Mouse (Mus musculus) CD4-positive naive resting alpha-beta T cell, adult 76 days (primary cell): Measurements from ENCODE around the gene Ctrl. TPM values are rescaled to one million over a fixed set of nuclear protein-coding genes. Genes with fewer than 3 reads are reported as not detected.

Experiments used
- total RNA-seq: library from RNA; stranded (reverse); gene quantifications from one replicate; pipeline ENCODE4 v1.2.4, GENCODE M21; 2023

Gene Ctrl
- total RNA-seq = 3.2 TPM

GRCm38 (mm10) chr8:105933762-105934161 lies at the start of gene Ctrl:
TSS of gene Ctrl (minus strand) at chr8:105933862.

GRCm38 (mm10) chr8:105979325-105979724 lies 45.7 kb upstream of the Ctrl start, which contains the start of gene Dpep3:
TSS of gene Dpep3 (minus strand) at chr8:105979429.

DNA sequence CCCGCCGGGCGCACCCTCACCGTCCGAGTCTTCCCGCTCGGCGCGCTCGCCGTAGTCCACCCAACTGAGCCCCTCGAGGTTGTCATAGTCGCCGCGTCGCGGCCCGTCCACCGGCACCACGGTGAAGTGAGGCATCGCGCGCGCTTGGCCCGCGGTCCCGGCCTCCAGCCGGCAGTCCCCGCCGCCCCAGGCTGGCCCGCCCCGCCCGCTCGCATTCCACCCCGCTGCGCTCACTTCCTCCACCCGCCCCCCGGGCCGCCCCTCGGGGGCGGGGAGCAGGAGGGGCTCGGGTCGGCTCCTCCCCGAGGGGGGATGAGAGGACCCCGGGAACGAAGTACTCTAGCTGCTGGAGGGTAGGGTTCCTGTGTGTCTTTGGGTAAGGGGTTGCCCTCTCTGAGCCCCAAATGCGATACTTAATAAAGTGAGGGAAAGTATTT lies 32.3 kb upstream of the Ctrl start, which contains the start of gene Slc12a4:
Gene Slc12a4, minus strand, starts transcription at position 193 of the 437 bp plus-strand sequence.

DNA sequence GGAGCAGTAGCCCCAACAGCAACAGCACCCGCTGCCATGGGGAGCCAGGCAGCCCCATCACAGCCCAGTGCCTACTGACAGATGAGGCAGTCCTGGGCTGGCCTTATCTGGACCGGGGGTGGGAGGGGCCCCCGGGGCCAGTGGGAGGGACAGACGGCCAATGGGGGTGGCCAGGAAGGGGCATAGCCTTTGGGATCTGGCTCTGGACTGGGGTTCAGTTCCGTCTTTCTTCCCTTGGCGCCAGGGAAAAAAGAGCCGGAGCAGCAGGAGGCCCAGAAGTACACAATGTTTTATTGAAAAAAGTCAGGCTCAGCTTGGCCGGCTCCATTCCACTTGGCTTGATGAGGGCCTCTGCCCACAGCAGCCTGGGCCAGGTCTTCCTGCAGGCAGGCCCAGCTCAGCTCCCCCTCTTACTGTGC lies 9.7 kb upstream of the Ctrl start, which contains the start of gene Lcat:
Gene Lcat, minus strand, starts transcription at position 62 of the 419 bp plus-strand sequence.

GRCm38 (mm10) chr8:105938306-105938669 lies 4.6 kb upstream of the Ctrl start, which contains the start of gene Psmb10:
TSS of gene Psmb10 (minus strand) at chr8:105938444.

DNA sequence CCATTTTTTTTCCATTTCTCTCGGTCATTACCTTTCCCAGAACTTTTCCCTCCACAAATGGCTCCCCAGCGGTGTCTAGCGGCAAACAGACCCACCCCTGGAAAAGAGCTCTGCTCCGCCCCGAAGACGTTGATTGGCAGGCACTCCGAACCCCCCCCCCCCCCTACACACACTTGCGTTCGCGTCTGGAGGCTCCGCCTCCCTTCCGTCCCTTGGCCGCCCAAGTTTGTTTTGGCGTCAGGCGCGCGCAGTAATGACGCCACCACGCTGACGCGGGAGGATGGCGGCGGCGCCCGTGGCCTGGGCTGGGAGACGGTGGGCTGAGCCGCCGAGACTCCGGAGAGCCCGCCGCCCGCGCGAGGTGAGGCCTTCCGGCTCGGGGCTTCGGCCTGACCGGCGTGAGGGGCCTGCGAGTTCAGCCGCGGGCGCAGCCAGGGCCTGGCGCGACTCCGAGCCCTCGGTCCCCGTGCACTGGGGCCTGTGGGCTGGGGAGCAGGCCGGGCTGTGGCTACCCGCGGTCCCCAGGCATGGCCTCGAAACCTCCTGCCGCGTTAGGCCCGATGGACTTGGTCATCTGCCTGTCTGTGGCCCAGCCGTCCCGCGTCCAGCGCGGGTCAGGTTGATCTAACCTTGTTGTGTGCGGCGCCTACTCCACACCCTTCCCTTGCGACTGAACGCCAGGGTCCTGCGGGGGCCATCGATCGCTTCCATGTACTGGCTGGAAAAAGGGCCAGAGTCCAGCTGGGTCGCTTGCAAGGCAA lies 33.3 kb downstream of the Ctrl start, which contains the start of gene Pskh1:
Gene Pskh1, plus strand, starts transcription at position 262 of the 761 bp plus-strand sequence.

DNA sequence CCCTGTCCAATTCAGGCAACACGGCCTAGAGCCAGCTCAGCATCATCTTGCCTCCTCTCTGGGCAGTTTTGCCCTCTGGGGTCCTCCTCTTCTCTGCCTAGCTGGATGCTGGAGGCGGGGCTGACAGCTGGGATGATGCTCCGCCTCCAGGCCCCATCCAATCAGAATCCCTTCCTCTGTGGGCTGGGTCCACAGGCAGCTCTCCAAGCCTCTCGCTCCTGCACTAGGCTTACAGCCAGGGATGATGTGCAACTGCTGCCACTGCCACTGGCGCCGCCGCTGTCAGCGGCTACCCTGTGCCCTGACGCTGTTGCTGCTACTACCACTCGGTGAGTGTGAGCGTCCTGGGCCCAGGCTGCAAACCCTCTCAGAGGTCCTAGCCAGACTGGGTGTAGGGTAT lies 40.3 kb downstream of the Ctrl start, which contains the start of gene Nrn1l:
Gene Nrn1l, plus strand, starts transcription at position 229 of the 400 bp plus-strand sequence.

Other genes with a start within 250 kb of the Ctrl start
- 141 TPM for gene Carmil2, start 247.6 kb downstream of the Ctrl start, total RNA-seq
- gene Acd, start 232.8 kb downstream of the Ctrl start, total RNA-seq = 53.3 TPM
- gene Pard6a, start 232.7 kb downstream of the Ctrl start, total RNA-seq = 8.4 TPM
- gene 4933405L10Rik, start 226.2 kb downstream of the Ctrl start, total RNA-seq = not detected
- gene Enkd1, start 225.7 kb downstream of the Ctrl start, total RNA-seq = 1.3 TPM
- gene Gfod2, start 175.2 kb downstream of the Ctrl start, total RNA-seq = 2.9 TPM
- 141 TPM for gene Ranbp10, start 106.5 kb downstream of the Ctrl start, total RNA-seq
- gene Tsnaxip1, start 106.1 kb downstream of the Ctrl start, total RNA-seq = not detected
- 30.7 TPM for gene Cenpt, start 80.6 kb downstream of the Ctrl start, total RNA-seq
- gene Thap11, start 78.7 kb downstream of the Ctrl start, total RNA-seq = 15.0 TPM
- gene Nutf2, start 73.3 kb downstream of the Ctrl start, total RNA-seq = 23.4 TPM
- 92.0 TPM for gene Edc4, start 53.0 kb downstream of the Ctrl start, total RNA-seq
- 1.1 TPM for gene Nrn1l, start 40.3 kb downstream of the Ctrl start, total RNA-seq
- gene Pskh1, start 33.4 kb downstream of the Ctrl start, total RNA-seq = 21.4 TPM
- gene Psmb10, start 4.6 kb upstream of the Ctrl start, total RNA-seq = 123 TPM
- gene Lcat, start 9.5 kb upstream of the Ctrl start, total RNA-seq = not detected
- 11.3 TPM for gene Slc12a4, start 32.2 kb upstream of the Ctrl start, total RNA-seq
- not detected for gene Dpep3, start 45.6 kb upstream of the Ctrl start, total RNA-seq
- 11.4 TPM for gene Dus2, start 57.5 kb upstream of the Ctrl start, total RNA-seq
- gene Dpep2nb, start 72.1 kb upstream of the Ctrl start, total RNA-seq = not detected
- 5.6 TPM for gene Ddx28, start 78.0 kb upstream of the Ctrl start, total RNA-seq
- gene Nfatc3, start 125.0 kb upstream of the Ctrl start, total RNA-seq = 181 TPM
- gene Esrp2, start 203.1 kb upstream of the Ctrl start, total RNA-seq = 4.0 TPM
- 3.8 TPM for gene Pla2g15, start 216.5 kb upstream of the Ctrl start, total RNA-seq
- gene Slc7a6, start 235.0 kb upstream of the Ctrl start, total RNA-seq = 33.7 TPM